Mouse (Mus musculus): Measurements from ENCODE around the gene Aff4. TPM values are rescaled to one million over a fixed set of nuclear protein-coding genes. Genes with fewer than 3 reads are reported as not detected.
A peak's percentile ranks its signal among the peaks of the same experiment; 100 is the strongest.
"Not testable (repeated sequence)": the region's sequence is repeated elsewhere in the genome, so short reads cannot be mapped to it uniquely, and the experiment has no call there.

The Aff4 gene
- polyA plus RNA-seq, 1 experiment = 69.0 TPM

GRCm38 (mm10) chr11:53318041-53318440, 32.6 kb upstream of the Aff4 start:
- TF ChIP-seq CTCF (IDR thresholded peaks at IDR 0.05; ENCODE audit: borderline replicate concordance, extremely low read depth, insufficient read depth, insufficient read length) = no peak
- no peak for TF ChIP-seq POLR2A (IDR thresholded peaks at IDR 0.05; ENCODE audit: borderline replicate concordance, extremely low read depth, insufficient read depth, insufficient read length, poor library complexity, severe bottlenecking)
- DNase-seq (ENCODE audit: low read depth) = no peak

GRCm38 (mm10) chr11:53318568-53318967, 32.1 kb upstream of the Aff4 start:
- DNase-seq (ENCODE audit: low read depth) = not testable (repeated sequence)

- DNase-seq (ENCODE audit: low read depth) = not testable (repeated sequence)
Observed at GRCm38 (mm10) chr11:53319867-53320266, 30.8 kb upstream of the Aff4 start.

DNA sequence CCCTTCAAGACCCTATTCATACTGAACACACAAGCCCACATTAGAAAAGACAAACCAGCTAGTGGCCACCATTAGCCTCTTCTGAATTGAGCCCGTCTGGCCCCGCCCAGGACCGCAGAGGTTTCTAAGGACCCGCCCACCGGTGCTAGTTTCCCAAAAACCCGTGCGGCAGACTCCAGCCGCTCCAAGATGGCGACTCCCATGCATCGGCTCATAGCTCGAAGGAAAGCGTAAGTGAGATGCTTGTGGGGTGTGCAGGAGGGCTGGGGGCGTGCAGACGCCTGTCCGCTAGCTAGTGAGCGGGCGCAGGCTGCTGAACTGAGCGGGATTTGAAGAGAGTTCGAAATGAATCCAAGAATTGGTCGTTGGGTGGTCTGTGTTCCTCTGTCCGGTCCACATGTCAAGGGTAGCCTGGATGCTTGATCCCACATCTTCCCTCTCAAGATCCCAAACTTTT, 26.1 kb upstream of the Aff4 start, which contains the start of gene Zcchc10:
Gene Zcchc10 (plus strand): TSS at position 168 of the 457 bp plus-strand sequence.
- DNase-seq (ENCODE audit: low read depth) = peak; percentile 95
- TF ChIP-seq POLR2A (IDR thresholded peaks at IDR 0.05; ENCODE audit: borderline replicate concordance, extremely low read depth, insufficient read depth, insufficient read length, poor library complexity, severe bottlenecking) (peak; percentile 58; the same call in 1 of the 2 replicates), CTCF (IDR thresholded peaks at IDR 0.05; ENCODE audit: borderline replicate concordance, extremely low read depth, insufficient read depth, insufficient read length) (no peak)

DNA sequence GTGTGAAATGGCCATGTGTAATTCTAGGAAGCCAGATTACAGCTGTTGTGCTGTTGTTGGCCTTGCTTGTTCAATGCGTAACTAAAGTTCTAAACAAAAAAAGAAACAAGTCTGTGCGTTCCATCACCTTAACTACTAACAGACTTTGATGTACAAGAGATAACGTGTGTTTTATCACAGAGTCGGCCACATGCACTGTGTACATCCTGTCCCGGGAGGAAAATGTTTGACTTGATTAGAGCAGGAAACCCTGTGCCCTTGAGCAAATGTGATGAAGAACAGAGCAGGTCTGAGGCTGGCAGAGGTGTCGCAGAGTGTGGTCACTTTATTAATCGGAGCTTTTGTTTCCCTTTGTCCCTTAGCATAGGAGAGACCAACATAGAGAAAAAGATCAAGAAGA, 20.3 kb upstream of the Aff4 start:
- no peak for DNase-seq (ENCODE audit: low read depth)
- TF ChIP-seq CTCF (IDR thresholded peaks at IDR 0.05; ENCODE audit: borderline replicate concordance, extremely low read depth, insufficient read depth, insufficient read length) (no peak), POLR2A (IDR thresholded peaks at IDR 0.05; ENCODE audit: borderline replicate concordance, extremely low read depth, insufficient read depth, insufficient read length, poor library complexity, severe bottlenecking) (no peak)

DNA sequence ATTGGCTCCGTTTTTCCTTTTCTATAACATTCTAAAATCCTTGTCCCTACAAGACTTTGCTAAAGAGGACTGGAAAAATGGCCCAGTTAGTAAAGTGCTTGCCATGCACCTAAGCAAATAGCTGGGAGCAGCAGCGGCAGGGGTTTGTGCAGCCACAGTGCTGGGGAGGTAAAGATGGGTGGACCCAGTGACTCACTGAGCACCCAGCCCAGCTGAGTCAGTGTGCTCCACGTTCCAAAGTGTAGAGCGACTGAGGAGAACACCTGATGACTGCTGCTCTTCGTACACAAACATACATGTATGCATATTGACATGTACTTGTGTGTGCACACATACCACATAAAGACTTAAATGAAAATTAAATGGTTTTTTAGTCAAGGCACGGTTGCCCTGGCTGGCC, 19.5 kb upstream of the Aff4 start:
- no peak for DNase-seq (ENCODE audit: low read depth)
- TF ChIP-seq CTCF (IDR thresholded peaks at IDR 0.05; ENCODE audit: borderline replicate concordance, extremely low read depth, insufficient read depth, insufficient read length) = no peak
- no peak for TF ChIP-seq POLR2A (IDR thresholded peaks at IDR 0.05; ENCODE audit: borderline replicate concordance, extremely low read depth, insufficient read depth, insufficient read length, poor library complexity, severe bottlenecking)

DNA sequence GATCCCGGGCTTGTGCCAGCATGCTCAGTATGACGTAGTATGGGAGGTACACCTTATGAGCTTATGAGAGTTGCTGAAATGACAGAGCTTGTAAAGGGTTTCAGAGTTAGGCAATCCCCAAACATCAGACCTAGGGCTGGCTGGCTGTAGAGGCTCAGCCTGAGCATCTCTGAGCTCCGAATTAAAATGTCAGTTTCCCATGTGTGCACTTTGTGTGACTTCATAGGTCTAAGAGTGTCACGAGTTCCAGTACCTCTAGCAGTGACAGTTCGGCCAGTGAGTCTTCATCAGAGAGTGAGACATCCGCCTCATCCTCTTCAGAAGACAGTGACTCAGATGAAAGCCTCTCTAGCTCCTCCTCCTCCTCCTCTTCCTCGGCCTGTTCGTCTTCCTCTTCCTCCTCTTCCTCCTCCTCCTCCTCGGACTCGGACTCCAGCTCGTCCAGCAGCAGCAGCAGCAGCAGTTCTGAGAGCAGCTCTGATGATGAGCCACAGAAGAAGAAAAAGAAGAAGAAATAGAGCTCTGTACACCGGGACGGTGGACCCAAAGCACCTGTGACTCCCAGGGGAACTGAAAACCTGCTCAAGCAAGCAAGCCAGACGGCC, 18.5 kb upstream of the Aff4 start:
- no peak for TF ChIP-seq POLR2A (IDR thresholded peaks at IDR 0.05; ENCODE audit: borderline replicate concordance, extremely low read depth, insufficient read depth, insufficient read length, poor library complexity, severe bottlenecking)
- TF ChIP-seq CTCF (IDR thresholded peaks at IDR 0.05; ENCODE audit: borderline replicate concordance, extremely low read depth, insufficient read depth, insufficient read length) = no peak
- no peak for DNase-seq (ENCODE audit: low read depth)

DNA sequence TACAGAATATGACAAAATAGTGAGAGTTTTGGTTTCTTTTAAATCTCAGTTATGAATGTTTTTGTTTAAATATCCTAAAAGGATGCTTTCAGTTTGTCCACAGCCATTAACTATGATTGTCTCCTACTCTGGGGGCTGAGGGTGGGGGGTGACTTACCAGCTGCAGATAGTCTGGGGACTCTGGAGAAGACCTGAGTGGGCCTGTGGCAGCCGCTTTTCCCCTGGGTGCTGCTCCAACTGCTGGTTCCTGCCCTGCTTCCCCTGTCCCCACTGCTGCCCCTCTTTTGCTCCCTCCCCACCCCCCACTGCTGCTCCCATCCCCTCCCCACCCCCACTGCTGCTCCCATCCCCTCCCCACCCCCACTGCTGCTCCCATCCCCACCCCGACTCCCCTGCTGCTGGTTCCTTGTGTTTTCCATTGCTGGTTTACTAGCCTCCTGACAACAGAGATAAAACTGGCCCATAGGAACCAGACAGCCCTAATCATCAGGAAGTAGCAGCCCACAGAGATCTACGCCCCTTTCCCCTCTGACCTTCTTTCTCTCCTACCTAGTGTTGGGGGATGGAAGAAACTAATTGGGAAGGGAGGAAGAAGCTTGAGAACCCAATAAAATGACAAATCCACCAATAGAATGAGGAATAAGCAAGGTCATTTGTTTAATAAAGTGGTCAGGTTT, 15.0 kb upstream of the Aff4 start:
- no peak for DNase-seq (ENCODE audit: low read depth)
- TF ChIP-seq CTCF (IDR thresholded peaks at IDR 0.05; ENCODE audit: borderline replicate concordance, extremely low read depth, insufficient read depth, insufficient read length) (no peak), POLR2A (IDR thresholded peaks at IDR 0.05; ENCODE audit: borderline replicate concordance, extremely low read depth, insufficient read depth, insufficient read length, poor library complexity, severe bottlenecking) (no peak)

DNA sequence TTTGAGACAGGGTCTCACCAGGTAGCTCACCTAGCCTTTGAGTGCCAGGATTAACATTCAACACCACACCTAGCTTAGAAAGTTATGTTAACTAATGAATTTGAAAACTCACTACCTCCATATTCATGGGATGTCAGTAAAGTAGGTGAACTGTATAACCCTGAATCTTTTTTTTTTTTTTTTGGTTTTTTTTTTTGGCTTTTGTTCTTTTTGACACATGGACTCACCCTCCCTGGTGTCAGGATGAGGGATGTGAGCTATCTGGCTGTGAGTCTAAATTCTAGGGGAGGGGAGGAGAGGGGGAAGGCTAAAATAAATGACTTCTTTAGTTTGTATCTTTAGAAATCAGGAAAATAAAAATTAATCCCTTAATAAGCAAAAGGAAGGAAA, 14.5 kb upstream of the Aff4 start:
- no peak for DNase-seq (ENCODE audit: low read depth)
- TF ChIP-seq POLR2A (IDR thresholded peaks at IDR 0.05; ENCODE audit: borderline replicate concordance, extremely low read depth, insufficient read depth, insufficient read length, poor library complexity, severe bottlenecking) = no peak
- no peak for TF ChIP-seq CTCF (IDR thresholded peaks at IDR 0.05; ENCODE audit: borderline replicate concordance, extremely low read depth, insufficient read depth, insufficient read length)

DNA sequence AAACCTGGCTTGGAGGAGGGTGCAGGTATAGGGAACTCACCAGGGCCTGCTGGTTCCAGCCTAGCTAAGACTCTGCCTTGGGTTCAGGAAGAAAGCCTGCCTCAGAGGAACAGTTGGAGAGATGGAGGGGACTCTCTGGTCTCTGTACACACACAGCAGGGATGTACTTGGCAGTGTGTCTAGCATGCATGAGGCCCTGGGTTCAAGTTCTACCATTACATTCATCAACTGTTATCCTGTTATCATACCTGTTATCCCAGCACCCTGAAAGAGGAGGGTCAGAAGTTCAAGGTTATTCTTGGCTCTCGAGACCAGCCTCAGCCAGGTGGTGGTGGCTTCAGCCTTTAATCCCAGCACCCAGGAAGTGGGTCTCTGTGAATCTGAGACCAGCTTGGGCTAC, 13.7 kb upstream of the Aff4 start:
- TF ChIP-seq POLR2A (IDR thresholded peaks at IDR 0.05; ENCODE audit: borderline replicate concordance, extremely low read depth, insufficient read depth, insufficient read length, poor library complexity, severe bottlenecking) = no peak
- TF ChIP-seq CTCF (IDR thresholded peaks at IDR 0.05; ENCODE audit: borderline replicate concordance, extremely low read depth, insufficient read depth, insufficient read length) = no peak
- no peak for DNase-seq (ENCODE audit: low read depth)

DNA sequence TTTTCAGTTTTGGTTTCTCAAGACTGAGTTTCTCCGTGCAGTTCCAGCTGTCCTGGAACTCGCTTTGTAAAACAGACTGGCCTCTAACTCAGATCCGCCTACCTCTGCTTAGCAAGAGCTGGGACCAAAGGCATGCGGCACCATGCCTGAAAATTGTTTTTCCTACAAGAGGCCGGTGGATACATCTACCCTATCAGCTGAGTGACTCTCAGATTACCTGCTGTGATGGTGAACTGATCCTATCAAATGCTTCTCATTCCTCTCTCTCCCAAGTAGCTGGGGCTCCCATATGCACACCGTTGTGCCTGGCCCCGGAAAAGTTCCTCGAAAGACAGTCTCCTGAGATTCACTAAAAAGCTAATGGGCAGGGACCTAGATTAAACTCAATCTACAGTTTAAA, 12.9 kb upstream of the Aff4 start:
- no peak for DNase-seq (ENCODE audit: low read depth)
- no peak for TF ChIP-seq POLR2A (IDR thresholded peaks at IDR 0.05; ENCODE audit: borderline replicate concordance, extremely low read depth, insufficient read depth, insufficient read length, poor library complexity, severe bottlenecking)
- TF ChIP-seq CTCF (IDR thresholded peaks at IDR 0.05; ENCODE audit: borderline replicate concordance, extremely low read depth, insufficient read depth, insufficient read length) = no peak

DNA sequence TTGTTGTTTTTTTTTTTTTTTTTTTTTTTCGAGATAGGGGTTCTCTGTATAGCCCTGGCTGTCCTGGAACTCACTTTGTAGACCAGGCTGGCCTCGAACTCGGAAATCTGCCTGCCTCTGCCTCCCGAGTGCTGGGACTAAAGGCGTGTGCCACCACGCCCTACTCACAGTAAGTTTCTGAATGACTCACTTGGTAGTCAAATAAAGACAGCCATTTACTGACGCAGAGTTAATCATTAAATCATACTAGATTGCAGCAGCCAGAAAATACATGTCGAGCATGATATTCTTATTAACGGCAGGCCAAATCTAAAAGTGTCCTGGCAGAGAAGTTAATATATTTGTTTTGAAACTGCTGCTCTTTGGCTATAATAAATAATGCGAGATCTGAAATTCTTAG, 9.6 kb upstream of the Aff4 start:
- DNase-seq (ENCODE audit: low read depth) = not testable (repeated sequence)

- DNase-seq (ENCODE audit: low read depth) = no peak
- TF ChIP-seq POLR2A (IDR thresholded peaks at IDR 0.05; ENCODE audit: borderline replicate concordance, extremely low read depth, insufficient read depth, insufficient read length, poor library complexity, severe bottlenecking) (no peak), CTCF (IDR thresholded peaks at IDR 0.05; ENCODE audit: borderline replicate concordance, extremely low read depth, insufficient read depth, insufficient read length) (no peak)
Observed at GRCm38 (mm10) chr11:53342711-53343110, 7.9 kb upstream of the Aff4 start.
